Mouse (Mus musculus) mature B cell (primary cell): Measurements from ENCODE around the gene Stfa2l1.
"Not testable (repeated sequence)": the region's sequence is repeated elsewhere in the genome, so short reads cannot be mapped to it uniquely, and the experiment has no call there.

Experiments
- in situ Hi-C: fragments of 300-500 bp; cut with MboI; formaldehyde crosslinking; loops from 2 replicates; pipeline ENCODE4 v1.14.3; 2019

Gene Stfa2l1

DNA sequence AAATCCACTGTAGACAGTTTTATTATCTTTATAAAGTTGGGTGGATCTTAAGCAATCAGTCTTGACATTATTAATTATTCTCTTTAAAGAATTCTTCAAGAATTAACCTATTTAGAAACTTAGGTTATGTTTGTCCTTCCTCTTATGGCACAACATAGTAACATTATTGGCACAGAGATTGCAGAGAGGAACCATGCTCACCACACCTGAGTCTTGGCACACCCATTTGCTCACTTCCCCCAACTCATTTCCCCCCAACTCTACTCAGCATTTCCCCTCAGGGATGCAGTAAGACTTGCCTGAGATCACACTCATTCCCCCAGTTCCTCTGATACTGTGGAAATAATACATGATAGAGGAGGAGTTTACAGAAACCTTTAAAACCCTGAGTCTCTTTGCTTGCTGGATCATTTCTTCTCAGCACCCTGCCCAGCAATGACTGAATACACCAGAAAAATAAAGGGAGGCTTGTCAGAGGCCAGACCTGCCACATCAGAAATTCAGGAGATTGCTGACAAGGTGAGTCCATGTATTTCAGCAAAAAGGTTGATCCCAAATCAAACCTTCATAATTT is at the start of gene Stfa2l1:
Gene Stfa2l1, plus strand, starts transcription at position 410 of the 574 bp plus-strand sequence.
- in situ Hi-C loops = no loop called here

DNA sequence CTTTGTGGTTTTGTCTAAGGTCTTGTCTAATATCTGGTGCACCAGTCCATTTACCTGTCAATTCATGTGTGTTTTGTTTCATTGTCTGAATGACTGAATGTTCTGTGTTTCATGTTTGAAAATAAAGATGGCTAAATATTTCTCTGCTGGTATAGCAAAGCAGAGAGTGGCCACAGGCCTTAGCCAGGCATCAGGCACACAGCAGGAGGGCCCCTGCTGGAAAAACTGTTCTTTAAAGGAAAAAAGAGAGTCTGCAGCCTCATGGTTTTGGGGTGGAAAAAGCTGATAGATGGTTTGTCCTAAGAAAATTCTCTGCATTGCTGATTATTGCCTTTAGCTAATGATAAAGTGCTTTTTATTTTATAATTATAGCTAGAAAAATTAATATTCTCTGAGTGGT is 45.1 kb upstream of the Stfa2l1 start:
- in situ Hi-C loops = not testable (repeated sequence)

DNA sequence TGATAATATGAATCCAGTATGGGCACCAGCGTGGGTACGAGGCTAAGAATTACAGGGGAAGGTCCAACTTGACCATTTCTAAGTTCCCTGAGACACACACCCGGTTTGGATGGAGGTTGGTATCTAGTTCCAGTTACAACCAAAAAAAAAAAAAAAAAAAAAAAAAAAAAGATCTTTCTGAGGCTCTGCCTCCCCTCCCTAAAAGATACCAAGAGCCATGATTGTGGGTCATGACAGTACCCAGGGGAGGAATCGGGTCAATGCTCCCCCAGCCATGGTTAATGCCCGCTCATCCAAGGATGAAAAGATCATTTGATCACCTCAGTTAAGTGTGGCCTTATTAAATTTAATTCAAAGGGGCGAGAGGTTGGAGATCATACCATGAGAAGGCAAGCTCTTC is 40.9 kb upstream of the Stfa2l1 start:
- in situ Hi-C loops = not testable (repeated sequence)

DNA sequence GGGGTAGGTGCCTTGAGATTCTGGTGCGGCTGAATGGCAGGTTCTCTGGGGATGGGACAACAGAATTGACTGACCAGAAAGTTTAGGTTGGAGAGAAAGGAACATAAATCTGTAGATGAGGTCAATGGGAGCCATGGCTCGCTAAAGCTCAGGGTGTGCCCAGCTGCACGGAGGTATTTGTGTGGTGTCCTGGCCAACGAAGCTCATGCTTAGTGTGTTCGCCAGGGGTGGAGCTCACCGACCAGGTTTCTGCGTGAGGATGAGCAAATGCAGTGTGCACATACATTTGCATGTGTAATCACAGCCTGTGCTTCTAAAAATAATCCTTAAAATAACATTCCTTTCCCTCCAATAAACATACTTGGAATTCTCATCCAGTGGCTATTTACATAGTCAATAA is 28.5 kb upstream of the Stfa2l1 start:
- in situ Hi-C loops = no loop called here

DNA sequence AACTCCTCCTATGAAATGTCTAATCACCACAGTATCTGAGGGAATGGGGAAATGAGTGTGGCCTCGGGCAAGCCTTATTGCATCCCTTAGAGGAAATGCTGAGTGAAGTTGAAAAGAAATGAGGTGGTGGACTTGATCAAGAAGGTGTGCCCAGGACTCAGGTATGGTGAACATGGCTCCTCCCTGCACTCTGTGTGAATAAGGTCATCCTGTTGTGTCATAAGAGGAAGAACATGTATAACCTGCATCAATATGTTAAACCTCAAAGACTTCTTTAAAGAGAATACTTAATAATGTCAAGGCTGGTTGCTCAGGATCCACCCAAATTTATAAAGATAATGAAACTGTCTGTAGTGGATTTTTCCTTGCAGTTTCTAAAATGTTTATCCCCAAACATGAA is 25.5 kb upstream of the Stfa2l1 start, which contains the start of gene Csta1:
Gene Csta1, minus strand, starts transcription at position 101 of the 400 bp plus-strand sequence.
- in situ Hi-C loops = no loop called here

DNA sequence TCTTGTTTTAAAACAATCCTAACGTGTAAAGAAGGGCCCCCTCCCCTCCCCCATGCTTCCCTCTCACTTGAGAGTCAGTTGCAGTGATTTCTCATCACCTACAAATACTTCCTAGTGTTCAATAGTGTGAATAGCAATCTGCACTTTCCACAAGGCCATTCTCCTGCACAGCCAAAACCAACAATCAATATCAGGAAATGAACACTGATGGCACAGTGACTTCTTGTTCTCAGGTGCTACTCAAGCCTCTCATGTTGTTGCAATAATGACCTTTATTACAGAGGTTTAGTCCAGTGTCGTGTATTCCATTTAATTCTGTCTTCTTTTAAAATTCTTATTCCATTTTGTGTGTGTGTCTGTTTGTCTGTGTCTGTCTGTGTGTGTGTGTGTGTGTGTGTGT is 18.4 kb upstream of the Stfa2l1 start:
- in situ Hi-C loops = no loop called here

DNA sequence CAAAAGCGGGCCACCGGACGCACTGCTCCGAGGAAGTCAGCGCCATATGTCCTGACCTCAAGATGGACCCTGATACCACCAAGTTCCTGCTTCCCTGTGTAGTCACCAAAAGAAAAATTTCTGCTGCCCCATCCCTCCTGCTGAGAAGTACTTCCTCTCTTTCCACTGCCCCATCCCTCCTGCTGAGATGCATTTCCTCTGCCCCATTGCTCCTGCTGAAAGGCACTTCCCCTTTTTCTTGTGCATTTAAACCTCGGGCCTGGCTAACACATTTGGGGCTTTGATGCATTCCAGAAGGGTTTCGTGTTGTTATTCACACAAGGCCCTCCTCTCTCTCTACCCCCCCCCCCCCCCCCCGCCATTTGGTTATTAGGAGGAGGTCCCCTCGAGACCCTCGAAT is 11.2 kb downstream of the Stfa2l1 start:
- in situ Hi-C loops = not testable (repeated sequence)

DNA sequence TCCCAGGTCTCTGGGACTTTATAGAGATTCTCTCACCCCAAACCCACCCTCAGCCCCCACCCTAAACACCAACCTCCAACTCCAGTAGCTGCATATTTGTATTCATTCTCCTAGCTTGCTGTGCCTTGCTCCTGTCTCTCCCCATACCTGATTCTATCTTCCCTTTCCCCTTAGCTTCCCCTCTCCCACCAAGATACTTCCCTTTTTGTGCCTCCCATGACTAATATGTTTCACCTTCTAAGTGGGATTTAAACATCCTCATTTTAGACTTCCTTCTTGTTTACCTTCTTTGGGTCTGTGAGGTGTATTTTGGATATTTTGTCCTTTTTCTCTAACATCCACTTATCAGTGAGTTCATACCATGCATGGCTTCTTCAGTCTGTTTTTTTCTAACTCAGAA is 19.5 kb downstream of the Stfa2l1 start:
- in situ Hi-C loops = no loop called here

DNA sequence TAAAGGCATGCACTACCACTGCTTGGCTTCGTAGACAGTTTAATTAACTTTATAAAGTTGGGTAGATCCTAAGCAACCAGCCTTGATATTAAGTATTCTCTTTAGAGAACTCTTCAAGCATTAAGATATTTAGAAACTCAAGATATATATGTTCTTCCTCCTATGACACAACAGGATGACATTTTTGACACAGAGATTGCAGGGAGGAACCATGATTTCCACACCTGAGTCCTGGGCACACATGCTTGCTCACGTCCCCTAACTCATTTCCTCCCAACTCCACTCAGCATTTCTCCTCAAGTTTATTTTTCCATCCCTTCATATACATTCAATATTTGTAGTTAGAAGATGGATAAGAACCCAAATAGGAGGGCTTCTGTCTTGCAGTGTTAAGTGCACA is 23.3 kb downstream of the Stfa2l1 start:
- in situ Hi-C loops = no loop called here

DNA sequence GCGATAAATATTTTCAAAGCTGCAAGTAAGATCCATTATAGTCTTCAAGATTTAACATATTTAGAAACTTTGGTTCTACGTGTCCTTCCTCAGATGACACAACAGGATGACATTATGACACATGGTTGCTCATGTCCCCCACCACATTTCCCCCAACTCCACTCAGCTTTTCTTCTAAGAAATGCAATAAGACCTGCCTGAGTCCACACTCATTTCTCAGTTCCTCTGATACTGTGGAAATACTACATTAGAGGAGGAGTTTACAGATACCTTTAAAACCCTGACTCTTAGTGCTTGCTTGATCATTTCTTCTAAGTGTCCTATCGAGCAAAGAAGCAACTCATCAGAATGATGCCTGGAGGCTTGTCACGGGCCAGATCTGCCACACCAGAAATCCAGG is 27.3 kb downstream of the Stfa2l1 start, which contains the start of gene Gm5483:
Gene Gm5483, plus strand, starts transcription at position 301 of the 400 bp plus-strand sequence.
- in situ Hi-C loops = not testable (repeated sequence)

DNA sequence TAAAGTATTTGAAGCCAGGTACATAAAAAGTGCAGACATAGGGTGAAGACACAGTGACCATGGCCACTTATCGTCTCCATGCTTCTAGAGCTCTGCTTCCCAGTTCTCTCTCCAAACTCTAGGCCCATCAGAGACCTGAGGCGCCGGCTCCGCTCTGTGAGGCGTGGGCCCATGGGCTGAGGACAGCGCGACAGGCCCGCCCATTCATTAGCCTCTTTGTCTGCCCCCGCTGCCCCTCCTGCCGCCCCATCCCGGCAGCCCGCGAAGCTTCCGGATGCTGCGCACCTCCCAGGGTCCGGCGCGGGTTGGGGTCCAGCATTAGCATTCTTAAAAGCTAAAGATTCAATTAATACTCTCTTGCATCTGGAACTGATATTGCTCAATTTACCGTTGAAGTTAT is 42.6 kb downstream of the Stfa2l1 start:
- in situ Hi-C loops = no loop called here

DNA sequence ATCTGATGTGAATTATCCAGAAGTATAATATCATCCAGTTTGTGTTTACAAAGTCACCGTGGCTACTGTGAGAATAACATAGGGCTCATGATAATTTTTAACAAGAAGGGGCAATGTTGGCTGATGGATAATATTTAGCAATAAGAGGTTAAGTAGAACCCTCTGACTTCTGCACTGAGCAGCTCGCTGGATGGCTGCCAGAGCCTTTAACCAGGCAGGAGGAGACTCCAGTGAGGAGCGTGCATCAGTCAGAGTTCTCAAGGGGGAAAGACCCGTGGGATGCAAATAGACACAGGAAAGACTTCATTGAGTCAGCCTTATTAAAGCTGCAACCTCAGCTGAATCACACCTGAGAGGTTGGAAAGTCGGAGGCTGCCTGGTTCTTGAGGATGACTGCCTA is 47.2 kb downstream of the Stfa2l1 start:
- in situ Hi-C loops = no loop called here

DNA sequence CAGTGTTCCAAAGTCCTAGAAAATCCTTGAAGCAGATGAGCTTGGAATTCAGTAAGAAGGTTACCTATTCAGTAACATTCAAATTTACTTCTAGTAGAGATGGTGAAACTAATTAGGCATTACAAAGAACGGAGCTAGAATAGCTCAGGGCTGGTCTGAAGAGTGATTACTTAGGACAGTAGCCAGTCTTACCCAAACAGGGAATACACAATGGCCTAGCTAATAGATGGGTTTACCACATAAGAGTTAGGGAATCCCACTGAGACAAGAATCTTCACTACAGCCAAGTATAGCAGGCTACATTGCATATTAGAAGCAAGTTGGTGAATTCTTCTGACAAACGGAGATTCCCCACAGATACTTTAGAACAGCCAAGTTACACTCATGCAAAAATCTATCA is 49.1 kb downstream of the Stfa2l1 start:
- in situ Hi-C loops = not testable (repeated sequence)

DNA sequence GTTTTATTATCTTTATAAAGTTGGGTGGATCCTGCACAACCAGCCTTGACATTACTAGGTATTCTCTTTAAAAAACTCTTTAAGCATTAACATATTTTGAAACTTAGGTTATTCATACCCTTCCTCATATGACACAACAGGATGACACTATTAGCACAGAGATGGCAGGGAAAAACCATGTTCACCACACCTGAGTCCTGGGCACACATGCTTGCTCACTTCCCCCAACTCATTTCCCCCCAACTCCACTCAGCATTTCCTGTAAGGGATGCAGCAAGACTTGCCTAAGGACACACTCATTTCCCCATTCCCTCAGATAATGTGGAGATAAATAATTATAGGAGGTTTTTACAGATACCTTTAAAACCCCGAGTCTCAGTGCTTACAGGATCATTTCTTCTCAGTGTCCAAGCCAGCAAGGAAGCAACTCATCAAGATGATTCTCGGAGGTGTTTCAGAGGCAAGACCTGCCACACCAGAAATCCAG is 53.4 kb downstream of the Stfa2l1 start, which contains the start of gene Gm5416:
Gene Gm5416, plus strand, starts transcription at position 437 of the 487 bp plus-strand sequence.
- in situ Hi-C loops = no loop called here
